Mouse (Mus musculus): ENCODE data around the gene Aars2.

Aars2 gene

DNA sequence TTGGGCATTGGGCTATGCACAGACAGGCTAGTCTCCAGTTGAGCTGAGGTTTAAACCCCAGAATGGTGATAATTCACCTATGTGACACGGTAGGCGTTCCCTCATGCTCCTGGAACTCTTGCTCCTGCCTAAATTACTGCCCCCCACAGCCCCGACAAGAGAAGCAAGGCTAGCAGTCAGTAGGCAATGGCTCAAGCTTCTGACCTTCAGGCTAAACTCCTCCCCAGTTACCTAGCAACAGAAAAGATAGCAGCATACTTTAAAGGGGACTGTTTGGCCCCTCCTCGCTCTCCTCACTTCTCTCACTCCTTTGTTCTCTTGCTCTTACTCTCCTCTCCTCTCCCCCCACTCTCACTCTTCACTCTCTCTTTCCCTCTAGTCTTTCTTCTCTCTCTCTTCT, 5.7 kb upstream of the Aars2 start:
- no peak for DNase-seq (ENCODE audit: low spot score)

DNA sequence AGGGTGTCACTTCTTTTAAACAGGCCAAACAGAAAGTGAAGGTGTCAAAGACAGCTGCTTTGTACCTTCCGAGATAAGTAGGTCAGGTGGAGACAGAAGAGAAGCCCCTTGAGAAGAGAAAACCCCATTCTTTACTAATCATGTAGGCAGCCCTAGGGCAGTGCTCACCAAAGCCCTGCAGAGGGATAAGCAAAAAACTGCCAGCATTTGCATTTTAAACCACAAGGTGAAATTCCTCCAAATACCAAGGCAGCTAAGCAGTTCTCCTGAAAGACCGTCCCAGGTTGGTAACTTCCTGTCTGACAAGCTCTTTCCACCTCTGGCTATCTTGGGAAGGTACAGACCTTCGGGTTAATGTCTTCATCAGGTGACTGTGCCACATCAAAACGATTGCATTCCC, 4.3 kb upstream of the Aars2 start:
- no peak for DNase-seq (ENCODE audit: low spot score)

DNA sequence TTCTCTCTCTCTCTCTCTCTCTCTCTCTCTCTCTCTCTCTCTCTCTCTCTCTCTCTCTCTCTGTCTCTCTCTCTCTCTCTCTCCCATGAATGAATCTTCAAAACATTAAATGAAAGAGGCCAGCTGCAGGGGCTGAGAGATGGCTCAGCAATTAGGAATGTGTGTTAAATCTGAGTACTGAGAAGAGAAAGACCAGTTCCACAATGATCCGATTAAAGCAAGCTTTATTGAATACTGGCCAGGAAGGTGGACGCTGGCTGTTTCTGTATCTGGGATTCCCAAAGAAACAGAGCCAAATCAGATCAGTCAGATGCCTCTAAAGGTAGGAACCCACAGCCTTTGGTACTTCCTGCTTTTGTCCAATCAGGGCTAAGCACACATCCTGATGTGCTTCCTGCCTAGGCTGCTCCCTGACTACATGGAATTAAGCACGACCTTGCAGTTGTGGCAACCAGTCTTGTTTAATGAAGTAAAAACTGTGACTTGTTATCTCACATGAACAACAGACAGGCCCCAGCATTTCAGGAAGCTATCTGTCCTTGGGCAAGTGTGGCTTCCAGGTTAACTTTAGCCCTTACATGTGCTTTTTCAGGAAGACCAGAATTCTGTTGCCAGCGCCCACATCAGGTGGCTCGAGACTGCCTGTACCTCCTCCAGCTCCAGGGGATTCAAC, 3.2 kb upstream of the Aars2 start:
- DNase-seq (ENCODE audit: low spot score) = no peak

DNA sequence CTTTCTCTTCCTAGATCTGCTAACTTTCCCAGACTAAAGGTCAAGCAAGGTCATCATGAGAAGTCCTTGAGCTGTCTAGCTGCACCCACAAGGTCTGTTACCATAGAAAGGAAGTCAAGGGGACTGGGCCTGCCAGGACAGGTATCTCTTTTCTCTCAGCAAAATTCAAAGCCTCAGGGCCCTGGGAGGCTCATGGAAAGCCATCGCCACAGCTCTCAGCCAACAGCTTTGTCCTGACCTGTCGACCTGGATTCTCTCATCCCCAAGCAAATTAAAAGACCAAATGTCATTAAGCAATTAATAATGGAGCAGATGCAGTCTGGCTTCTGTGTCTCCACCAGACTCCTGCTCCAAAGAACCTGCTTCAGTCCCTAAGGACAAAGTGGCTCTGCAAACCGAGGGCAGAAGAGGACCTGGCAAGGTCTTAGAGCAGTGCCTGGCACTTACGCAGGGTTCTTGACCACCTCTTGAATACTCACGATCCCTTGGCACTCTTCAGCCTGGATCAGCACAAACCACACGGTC, 638 bp upstream of the Aars2 start:
- no peak for DNase-seq (ENCODE audit: low spot score)

DNA sequence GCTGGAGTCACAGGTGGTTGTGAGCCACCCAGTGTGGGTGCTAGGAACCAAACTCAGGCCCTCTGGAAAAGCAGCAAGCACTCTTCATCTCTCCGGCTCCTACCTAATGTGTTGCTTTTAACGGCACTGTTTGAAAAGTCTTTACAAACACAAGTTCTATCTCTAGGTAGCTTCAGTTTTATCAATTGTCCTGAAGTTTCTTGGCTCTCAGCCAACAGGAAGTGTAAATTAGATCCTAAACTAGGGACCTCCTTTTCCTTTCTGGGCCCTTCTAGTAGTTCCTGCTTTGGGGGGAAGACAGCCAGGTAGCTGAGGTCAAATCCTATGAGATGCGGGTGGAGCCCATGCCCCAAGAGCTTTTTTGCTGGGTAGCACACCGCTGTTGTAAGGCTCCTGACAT, 4.2 kb downstream of the Aars2 start:
- DNase-seq (ENCODE audit: low spot score) = no peak

DNA sequence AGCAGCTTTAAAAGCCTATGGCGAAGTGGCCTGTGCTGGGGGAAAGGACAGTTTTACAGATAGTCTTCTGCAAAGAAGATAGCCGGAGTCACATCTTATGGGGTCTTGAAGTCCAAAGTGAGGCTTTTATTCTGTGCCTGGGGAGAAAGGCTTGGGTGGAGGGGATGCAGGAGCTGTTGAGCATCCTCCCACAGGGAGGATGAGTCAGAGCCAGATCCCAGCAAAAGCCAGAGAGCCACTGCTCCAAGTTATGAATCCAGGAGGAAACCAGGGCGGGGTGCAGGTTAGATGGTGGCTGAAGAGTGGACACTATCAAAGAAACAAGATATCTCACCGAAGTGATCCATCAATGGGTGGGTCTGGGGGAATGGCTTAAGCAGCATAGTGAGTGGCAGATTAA, 5.1 kb downstream of the Aars2 start:
- DNase-seq (ENCODE audit: low spot score) = no peak

DNA sequence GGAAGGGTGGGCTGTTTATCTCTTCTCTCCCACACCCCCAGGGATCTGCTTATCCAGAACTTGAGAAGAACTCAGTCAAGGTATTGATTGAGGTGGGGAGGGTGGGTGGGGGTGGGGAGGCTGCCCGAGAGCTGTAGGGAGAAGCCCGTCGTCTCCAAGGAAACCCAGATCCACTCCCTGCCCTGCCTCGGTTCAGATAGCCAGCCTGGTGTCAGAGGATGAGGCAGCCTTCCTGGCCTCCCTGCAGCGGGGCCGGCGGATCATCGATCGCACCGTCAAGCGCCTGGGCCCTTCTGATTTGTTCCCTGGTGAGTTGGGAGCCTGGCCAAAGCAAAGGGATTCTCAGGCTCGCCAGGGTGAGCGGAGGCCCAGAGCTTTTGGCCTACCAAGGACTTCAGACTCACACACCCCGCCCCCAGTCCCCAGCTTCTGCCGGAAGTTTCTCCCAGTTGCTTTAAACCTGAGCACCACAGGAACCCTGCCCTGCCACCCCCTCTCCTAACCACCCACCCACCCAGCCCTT, 8.6 kb downstream of the Aars2 start:
- DNase-seq (ENCODE audit: low spot score) = no peak

DNA sequence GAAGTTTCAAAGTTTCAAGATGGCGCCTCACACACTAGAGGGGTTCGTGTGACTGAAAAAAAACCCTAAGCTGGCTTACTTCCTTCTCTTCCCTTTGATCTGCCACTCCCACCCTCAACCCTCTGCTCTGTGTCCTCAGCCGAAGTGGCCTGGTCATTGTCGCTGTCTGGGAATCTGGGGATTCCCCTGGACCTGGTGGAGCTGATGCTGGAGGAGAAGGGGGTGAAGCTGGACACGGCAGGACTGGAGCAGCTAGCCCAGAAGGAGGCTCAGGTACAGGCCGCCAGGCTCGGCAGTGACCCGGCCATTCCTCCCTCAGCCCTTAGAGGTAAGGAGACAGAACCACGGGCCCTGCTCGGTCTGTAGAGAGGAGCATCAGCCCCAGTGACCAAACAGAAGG, 9.2 kb downstream of the Aars2 start:
- DNase-seq (ENCODE audit: low spot score) = no peak

DNA sequence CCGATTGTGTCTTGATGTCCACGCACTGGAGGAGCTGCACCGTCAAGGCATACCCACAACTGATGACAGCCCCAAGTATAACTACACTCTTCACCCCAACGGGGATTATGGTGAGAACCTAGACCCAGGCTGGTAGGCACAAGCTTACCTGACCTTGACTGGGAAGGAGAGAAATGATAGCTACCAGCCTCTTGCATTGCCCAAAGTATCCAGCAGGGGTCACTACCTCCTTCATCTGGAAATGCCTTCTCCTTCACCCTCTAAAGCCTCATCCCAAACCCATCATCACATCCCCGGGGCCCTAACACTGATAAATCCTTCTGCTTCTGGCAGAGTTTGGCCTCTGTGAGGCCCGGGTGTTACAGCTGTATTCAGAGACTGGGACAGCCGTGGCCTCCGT, 9.8 kb downstream of the Aars2 start:
- peak; percentile 81 for DNase-seq (ENCODE audit: low spot score)

DNA sequence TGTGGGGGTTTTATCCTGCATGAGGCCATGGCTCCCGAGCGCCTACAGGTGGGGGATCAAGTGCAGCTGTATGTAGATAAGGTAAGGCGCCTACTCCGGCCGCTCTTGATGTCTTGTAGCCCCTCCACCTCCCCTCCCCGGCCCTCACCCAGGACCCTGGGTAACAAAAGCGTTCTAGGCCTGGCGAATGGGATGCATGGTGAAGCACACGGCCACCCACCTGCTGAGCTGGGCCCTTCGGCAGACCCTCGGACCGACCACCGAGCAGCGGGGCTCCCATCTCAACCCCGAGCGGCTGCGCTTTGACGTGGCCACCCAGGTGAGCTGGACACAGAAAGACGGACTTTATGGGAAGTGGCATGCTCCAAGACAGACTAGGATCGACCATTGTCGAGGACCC, 10.5 kb downstream of the Aars2 start:
- DNase-seq (ENCODE audit: low spot score) = no peak

DNA sequence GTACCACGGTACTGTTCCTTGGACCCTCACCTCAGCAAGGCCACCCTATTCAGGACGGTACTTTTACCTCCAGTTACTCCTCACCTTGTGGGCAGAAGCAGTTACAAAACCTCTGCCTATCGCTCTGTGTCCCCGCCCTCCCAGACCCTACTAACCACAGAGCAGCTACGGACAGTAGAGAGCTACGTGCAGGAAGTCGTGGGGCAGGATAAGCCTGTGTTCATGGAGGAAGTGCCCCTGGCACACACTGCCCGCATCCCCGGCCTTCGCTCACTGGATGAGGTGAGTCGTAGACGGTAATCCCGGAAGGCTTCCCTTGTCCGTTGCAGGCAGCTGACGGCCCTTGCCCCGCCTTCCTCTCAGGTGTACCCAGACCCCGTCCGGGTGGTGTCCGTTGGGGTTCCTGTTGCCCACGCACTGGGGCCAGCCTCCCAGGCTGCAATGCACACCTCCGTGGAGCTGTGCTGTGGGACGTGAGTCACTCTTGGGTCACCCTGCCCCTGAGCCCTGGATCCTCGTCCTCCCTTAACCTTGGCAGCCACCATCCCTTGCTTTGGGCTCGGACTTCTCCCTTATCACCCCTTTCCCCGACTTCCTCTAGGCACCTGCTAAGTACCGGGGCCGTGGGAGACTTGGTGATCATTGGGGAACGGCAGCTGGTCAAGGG, 11.0 kb downstream of the Aars2 start:
- DNase-seq (ENCODE audit: low spot score) = no peak

DNA sequence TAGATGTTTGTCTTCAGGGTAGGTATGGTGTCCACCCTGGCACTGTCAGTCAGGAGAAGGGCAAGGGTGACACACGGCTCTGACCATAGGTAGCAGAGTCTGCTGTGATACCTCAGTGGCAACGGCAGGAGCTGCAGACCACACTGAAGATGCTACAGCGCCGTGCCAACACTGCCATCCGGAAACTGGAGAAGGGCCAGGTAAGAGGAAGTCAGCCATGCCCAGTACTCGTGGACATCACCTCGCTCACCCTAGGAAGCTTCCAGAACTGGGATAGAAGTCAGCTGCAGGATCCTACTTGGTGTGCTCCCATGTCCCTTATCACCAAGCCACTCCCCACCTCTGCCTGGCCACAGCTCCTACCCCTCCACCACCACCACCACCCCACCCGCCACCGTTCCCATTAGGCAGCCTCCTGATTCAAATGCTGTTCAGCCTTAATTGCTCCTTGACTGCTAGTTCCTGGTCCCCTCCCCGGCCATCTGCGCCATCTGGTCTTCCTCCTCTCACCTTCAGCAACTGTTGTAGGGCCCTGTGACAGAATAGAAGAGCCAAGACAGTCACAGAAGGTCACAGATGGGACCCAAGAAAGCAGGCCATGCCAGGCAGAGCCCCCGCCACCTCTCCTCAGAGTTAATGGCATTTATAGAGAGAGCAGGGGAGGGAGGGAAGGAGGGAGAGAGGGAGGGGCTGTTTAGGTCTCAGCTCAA, 12.3 kb downstream of the Aars2 start:
- no peak for DNase-seq (ENCODE audit: low spot score)

DNA sequence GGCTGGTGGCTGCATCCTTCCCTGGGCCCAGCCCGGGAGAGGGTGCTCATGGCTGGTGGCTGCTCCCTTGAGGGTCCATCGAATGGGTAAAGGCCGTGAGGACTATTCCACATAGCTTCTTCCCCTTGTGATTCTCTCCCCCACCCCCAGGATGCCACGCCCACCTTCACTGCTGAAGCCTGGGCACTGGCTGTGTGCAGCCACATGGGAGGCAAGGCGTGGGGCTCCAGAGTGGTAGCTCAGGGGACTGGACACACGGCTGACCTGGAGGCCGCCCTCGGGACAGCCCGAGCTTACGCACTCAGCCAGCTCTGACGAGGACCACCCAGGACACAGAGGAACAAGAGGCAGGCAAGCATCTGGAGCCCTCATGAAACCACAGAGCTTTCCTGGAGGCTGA, 13.5 kb downstream of the Aars2 start:
- no peak for DNase-seq (ENCODE audit: low spot score)

DNA sequence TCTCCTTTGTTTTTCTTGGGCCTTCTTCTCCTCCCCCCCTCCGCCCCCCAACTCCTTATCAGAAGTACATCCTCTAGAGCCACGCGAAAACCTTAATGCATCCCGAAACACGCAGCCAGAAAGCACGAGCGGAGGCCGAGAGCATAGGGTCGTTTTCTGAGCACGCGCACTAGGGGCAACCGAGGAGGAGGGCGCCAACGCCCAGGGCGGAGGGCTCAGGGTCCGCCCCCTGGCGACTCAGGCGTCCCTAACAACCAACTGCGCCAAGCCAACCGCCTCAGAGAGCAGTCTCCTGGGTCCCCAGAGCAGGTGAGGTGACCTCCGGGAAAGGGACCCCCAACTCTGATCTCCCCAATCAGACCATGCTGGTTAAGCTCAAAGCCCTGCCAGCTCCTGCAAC, 16.6 kb downstream of the Aars2 start, which contains the start of gene Tcte1:
Gene Tcte1, plus strand, starts transcription at position 172 of the 400 bp plus-strand sequence.
- peak; percentile 89 for DNase-seq (ENCODE audit: low spot score)

DNA sequence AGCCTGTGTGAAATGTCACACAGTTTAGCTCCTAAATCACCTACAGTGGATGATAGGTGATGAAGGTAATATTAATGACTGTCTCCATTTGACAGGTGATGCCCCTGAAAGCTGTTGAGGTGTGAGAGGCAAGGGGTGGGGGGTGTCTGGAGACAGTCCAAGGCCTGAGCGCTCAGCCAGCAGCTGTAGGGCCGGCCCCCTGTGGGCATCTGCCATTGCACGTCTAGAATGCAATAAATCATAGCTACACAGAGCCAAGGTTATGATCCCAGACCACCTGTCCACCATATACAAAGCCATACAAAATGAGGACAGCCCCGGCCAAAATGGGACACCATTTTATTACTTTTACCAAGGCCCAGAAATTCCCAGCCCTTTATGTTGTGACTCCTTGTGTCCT, 18.3 kb downstream of the Aars2 start:
- no peak for DNase-seq (ENCODE audit: low spot score)

DNA sequence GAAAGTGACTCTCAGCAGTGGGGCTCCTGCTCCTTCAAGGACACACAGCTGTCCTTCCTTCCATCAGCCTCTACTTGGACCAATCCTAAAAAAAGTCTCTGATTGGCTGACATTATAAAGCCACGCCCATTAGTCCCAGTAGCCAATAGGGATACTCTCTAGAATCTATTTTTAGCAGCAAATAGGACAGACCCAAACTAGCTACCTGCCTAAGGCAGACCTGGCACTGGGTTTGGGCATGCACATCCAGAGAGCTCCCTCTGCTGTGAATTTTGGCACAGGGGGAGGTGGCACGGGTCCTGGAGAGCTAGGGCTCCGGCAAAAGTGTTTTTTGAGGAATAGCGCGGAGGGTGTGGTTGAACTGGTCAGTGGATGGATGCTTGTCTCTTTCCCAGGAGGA, 19.9 kb downstream of the Aars2 start:
- no peak for DNase-seq (ENCODE audit: low spot score)

DNA sequence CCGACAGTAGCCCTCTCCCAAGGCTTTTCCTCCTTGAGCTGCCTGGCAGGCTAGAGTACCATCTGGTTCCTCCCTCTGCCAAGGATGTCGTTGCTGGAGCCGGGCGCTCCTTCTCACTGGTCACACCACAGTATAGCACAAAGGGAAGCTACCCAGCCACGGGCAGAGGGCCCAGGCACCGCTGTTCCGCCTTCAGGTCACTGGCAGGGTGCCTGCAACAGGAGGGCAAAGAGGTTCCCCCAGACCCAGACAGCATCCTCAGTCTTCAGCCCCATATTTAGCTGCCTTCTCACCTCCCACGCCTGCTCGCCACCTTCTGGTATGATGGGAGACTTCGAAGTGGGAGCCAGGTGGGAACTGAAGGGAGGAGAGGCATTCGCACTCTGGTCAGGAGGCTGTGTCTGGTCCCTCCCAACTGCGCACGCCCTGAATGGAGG, 23.7 kb downstream of the Aars2 start:
- no peak for DNase-seq (ENCODE audit: low spot score)

DNA sequence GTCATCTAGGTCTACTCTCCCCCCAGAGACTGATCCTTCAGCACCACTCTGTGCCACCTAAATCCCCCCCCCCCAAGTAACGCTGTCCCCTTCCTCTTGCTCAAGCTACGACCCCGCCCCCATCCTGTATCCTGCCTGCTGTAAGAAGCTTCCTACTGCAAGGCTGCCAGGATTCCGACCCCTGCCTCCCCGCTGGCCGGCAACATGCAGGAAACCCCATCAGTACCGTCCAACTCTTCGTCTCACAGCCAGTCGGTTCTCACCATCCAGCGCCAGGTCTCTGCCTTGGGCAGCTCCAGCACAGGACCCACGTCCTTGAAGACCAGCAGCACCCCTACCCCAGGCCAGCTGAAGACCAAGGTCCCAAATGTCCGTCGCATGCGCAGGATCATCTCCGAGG, 26.3 kb downstream of the Aars2 start:
- DNase-seq (ENCODE audit: low spot score) = no peak

DNA sequence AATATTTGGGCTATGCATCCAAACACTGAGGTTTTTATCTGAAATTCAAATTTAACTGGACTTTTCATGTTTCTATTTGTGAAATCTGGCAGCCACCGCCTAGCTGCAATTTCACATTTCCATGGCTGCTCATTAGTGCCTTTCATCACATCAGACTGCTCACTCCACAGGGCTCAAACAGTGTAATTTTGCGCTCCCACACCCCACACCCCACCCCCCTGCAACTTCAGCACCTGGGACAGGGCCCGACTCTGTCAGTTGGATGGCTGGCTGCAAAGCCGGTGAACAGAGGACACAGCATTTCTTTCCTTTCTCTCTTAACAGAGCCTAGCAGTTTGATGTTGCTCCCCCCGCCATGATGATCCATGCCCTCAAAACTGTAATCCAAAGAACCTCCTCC, 29.6 kb downstream of the Aars2 start:
- DNase-seq (ENCODE audit: low spot score) = no peak

DNA sequence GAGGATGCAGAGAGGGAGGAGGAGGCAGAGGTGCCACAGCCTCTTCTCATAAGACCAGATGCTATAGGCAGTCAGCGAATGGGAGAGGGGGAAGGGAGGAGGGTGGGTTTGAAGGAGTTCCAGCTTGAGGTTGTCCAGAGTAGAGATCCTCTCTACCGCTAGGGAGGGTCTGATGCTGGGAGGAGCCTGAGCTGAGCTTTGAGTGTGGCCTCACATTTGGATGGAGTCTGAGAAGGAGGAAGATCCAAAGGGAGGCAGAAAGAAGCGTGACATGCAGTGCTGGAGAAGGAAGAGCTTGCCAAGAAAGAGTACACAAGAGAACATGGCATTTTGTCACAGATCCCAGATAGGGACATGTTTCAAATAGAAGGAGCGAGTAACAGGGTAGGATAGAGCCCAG, 31.8 kb downstream of the Aars2 start:
- no peak for DNase-seq (ENCODE audit: low spot score)

DNA sequence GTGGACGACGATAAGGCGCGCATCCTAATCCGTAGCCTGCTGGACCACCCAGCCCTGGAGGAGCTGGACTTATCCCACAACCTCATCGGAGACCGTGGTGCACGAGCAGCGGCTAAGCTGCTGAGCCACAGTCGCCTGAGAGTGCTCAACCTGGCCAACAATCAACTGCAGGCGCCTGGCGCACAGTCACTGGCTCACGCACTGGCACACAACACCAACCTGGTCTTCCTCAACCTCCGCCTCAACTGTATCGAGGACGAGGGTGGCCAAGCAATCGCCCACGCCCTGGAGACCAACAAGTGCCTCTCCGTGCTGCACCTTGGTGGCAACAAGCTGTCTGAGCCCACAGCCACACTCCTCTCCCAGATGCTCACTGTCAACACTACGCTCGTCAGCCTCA, 33.0 kb downstream of the Aars2 start:
- DNase-seq (ENCODE audit: low spot score) = no peak

DNA sequence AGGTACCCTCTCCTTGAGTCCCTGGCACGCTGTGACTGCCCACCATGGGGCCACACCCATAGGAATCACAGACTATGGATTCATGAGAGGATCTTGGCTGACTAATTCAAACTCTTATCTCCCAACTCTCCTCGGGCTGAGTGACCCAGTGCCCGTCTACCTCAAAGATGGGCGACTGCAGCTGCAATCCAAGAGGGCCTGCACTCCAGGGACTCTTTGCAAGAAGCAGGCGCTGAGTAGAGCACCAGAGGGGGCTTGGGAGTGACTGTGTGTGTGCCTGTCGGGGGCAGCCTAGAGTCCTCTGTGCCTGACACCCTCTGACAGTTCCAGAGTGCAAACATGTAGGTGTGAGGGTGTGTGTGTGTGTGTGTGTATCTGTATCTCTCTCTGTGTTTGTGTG, 35.5 kb downstream of the Aars2 start:
- no peak for DNase-seq (ENCODE audit: low spot score)

DNA sequence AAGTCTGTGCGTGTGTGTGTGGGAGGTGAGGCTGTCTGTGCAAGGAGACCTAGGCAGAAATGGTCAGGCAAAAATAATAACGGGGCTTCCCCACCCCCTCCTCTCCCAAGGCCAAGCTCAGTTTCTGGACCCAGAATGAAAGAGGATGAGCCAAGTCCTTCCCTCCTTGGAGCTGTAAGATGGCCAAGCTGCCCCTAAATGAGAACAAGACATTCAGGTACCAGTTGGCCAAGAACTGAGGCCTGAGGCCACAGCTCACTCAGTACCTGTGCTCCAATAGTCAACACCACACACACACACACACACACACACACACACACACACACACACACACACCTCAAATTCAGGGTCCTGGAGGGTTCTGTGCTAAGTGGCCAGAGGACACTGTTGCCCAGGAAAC, 36.1 kb downstream of the Aars2 start:
- DNase-seq (ENCODE audit: low spot score) = no peak
